Mouse (Mus musculus): Measurements from ENCODE around the gene Qser1. TPM values are rescaled to one million over a fixed set of nuclear protein-coding genes. Genes with fewer than 3 reads are reported as not detected.

Gene Qser1
- polyA plus RNA-seq, 2 experiments from 2014 or later, result 0.93 to 1.2 TPM

- ATAC-seq, result no peak
These were observed 83.9 kb downstream of the Qser1 start for GRCm38 (mm10) chr2:104732562-104733256.

DNA sequence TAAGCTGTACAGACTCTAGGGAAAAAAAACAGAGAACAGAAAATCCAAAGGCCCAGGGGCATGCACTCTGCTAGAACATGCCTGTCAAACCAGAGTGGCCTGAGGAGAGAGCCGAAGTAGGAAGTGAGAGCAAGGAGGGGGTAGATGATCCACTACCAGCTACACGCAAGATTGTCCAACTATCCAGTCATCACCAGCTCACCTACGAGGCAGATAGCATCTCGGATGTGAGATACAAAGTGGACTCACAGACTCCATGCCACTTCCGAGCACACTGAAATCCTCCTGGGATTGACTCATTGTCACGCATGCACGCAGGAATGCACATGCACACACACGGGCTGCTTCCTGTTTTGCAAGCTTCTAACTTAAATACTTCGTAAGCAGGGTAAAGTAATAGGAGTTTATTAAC, 84.5 kb downstream of the Qser1 start:
- no peak for ATAC-seq

- no peak for ATAC-seq
These were observed 89.2 kb downstream of the Qser1 start for GRCm38 (mm10) chr2:104727369-104727768.

GRCm38 (mm10) chr2:104722021-104722420, 94.5 kb downstream of the Qser1 start:
- no peak for ATAC-seq

DNA sequence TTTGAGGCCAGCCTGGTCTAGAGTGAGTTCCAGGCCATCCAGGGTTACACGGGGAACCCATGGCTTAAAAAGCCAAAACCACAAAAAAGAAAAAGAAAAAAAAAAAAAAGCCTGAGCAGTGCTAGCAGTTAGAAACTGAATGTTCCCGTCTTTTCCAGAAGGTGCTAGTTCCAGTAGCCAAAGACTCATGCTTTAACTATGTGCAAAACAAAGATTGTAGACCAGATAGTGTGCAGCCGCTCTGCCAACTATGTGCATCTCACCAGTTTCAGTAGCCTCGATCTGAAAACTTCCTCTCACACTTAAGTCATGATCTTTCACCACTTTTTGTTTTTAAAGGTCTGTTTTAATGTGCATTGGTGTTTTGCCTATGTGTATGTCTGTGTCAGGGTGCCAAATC, 98.7 kb downstream of the Qser1 start:
- no peak for ATAC-seq

DNA sequence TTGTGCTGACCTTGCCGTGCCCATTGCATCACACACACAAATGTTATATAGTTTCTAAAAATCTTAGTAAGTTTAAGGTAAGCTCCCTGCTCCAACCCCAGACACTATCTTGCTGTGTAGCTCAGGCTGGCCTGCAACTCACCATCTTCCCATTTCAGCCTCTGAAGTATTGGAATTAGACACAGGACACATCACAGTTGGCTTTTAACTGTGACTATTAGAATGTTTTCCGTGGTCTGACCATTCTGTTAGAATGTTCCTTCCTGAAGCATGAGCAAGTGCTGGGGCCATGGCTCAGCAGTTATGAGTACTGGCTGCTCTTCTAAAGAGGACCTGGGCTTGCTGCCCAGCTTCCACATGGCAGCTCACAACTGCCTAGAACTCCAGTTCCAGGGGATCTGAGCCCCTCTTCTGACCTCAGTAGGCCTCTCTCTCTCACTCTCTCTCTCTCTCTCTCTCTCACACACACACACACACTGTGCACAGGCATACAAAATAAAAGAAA, 99.3 kb downstream of the Qser1 start:
- ATAC-seq, result no peak

DNA sequence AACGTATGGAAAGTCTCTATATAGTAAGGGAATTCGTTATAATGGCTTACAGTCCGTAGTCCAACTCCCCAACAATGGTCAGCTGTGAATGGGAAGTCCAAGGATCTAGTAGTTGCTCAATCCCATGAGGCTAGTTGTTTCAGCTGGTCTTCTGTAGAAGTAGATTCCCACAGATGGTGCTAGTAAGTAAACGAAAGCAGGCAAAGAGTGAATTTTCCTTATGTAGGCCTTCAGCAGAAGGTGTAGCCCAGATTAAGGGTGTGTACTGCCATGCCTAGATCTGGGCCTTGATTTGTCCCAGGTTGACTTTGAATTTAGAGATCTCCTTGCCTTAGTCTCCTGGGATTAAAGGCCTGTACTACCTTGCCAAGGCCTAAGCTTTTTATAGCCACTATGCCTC, 100.3 kb downstream of the Qser1 start, which contains the start of gene Pin1rt1:
TSS of gene Pin1rt1 (minus strand) at position 101 of the 400 bp plus-strand sequence.
- ATAC-seq, result no peak

GRCm38 (mm10) chr2:104714254-104714691, 102.3 kb downstream of the Qser1 start:
- no peak for ATAC-seq

- no peak for ATAC-seq
These were observed 104.1 kb downstream of the Qser1 start for GRCm38 (mm10) chr2:104712486-104712809.

DNA sequence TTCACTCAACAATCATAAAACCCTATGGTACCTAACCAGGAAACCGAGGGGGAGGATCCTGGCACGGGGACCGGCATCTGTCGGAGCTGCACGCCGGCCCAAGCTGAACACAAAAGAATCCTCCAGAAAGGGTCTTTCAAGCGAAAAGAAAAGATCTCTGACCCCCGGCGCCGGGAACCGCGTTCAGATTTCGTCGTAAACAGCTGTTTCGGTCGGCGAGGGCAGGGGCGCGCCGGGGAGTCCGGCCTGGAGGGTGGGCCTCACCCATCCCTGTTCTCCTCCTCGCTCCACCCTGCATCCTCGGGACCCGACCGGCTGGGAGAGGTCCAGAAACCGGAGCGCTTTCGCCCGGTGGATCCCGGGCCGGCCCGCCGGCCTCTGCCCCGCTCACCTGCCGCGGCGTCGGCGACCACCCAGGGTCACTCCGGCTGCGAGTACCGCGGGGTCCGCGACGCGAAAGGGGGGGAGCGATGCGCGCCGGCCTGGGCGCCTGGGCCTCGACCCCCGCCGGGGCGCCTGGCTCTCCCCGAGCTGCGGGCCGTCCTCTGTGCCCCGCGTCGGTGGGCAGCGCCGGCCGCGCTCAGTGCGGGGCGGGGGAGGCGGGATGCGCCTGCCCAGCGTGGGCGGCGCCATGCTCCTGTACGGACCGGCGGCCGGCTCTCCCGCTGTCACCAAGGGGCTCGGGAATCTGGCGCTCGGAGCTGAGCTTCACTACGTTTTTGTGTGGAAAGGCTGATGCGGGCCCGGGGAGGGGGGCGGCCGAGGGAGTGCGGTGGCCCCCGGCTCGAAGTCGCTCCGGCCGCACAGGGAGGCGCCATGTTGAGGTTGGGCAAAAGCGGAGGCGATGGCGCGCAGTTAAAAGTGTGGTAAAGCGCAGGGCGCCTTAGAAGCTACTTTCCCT, 104.7 kb downstream of the Qser1 start, which contains the start of gene Tcp11l1:
TSS of gene Tcp11l1 (minus strand) at position 585 of the 901 bp plus-strand sequence.
- ATAC-seq, result no peak

DNA sequence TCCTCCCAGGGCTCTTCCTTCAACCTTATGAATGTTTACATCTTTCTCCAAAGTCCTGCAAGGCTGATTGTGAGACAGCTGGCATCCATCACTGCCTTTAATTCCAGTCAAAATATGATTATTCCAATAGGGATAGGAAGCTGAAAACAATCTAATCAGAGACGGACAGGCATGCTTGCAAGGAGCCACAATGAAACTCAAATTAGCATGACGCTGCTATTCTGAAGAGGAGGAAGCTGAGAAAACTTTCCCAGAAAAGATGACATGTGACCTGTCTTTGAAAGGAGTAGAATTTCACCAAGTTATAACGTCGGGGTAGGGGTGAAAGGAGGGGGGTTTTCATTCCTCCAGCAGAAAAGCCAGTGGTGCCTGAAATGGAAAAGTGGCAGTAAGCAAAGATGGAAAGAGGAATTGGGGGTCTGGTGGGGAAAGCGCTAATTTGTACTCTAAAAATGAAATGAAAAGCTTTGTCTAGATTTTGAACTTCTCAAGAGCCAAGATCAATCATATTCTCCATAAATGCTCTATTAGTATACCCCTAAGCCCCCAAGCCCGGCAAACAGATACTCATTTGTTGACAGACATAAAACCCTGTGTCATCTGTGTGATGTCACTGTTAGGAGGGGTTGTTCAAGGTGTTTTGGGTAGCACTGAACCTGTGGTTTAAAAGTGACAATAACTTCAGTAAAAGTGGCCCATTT, 105.7 kb downstream of the Qser1 start:
- ATAC-seq, result no peak

- ATAC-seq, result no peak
These were observed 106.7 kb downstream of the Qser1 start for GRCm38 (mm10) chr2:104709786-104710337.

Other genes with a start within 250 kb of the Qser1 start
- 10 to 100 TPM; 55.7 to 72.3 TPM for gene Cstf3, start 226.2 kb downstream of the Qser1 start, polyA plus RNA-seq (2017; shearing (Covaris generic))
- 1 to 10 TPM in 1 of 2 experiments, not detected in 1; 1.3 TPM for gene Tcp11l1, start 104.6 kb downstream of the Qser1 start, polyA plus RNA-seq (2017; shearing (Covaris generic))
- gene Pin1rt1, start 100.4 kb downstream of the Qser1 start, polyA plus RNA-seq (2017; shearing (Covaris generic)), result not detected
- gene Depdc7, start 73.9 kb downstream of the Qser1 start, polyA plus RNA-seq (2017; shearing (Covaris generic)), result not detected
- gene Prrg4, start 33.1 kb upstream of the Qser1 start, polyA plus RNA-seq (2017; shearing (Covaris generic)), result 1 to 10 TPM; 1.2 to 1.4 TPM
- gene Ccdc73, start 51.0 kb upstream of the Qser1 start, polyA plus RNA-seq (2017; shearing (Covaris generic)), result 1 to 10 TPM; 3.3 to 5.2 TPM
- 100 to 1,000 TPM; 394 to 437 TPM for gene Eif3m, start 200.3 kb upstream of the Qser1 start, polyA plus RNA-seq (2017; shearing (Covaris generic))

Data from activated CD4-positive, CD25-positive, alpha-beta regulatory T cell, adult 4 months (primary cell).